Mouse (Mus musculus): ENCODE results near the gene Tuba1b.
"Not testable (repeated sequence)": the region's sequence is repeated elsewhere in the genome, so short reads cannot be mapped to it uniquely, and the experiment has no call there.

The Tuba1b gene

GRCm38 (mm10) chr15:98924682-98925081 is 9.7 kb downstream of the Tuba1b start:
- no peak for DNase-seq (ENCODE audit: low spot score in 2 of 2)

GRCm38 (mm10) chr15:98923031-98923537 is 11.3 kb downstream of the Tuba1b start:
- DNase-seq (ENCODE audit: low spot score in 2 of 2) = no peak

GRCm38 (mm10) chr15:98922581-98922980 is 11.8 kb downstream of the Tuba1b start:
- no peak for DNase-seq (ENCODE audit: low spot score in 2 of 2)

GRCm38 (mm10) chr15:98921510-98921909 is 12.9 kb downstream of the Tuba1b start:
- no peak for DNase-seq (ENCODE audit: low spot score in 2 of 2)

GRCm38 (mm10) chr15:98918499-98918895 is 15.9 kb downstream of the Tuba1b start:
- not testable (repeated sequence) for DNase-seq (ENCODE audit: low spot score in 2 of 2)

- peak; percentile 99 for DNase-seq (ENCODE audit: low spot score in 2 of 2)
Observed at GRCm38 (mm10) chr15:98917538-98918498, 16.5 kb downstream of the Tuba1b start, which contains the start of gene Lmbr1l. TSS of gene Lmbr1l (minus strand) at chr15:98918231.

GRCm38 (mm10) chr15:98917091-98917490 is 17.3 kb downstream of the Tuba1b start:
- DNase-seq (ENCODE audit: low spot score in 2 of 2) = no peak

- DNase-seq (ENCODE audit: low spot score in 2 of 2) = no peak
Observed at GRCm38 (mm10) chr15:98916016-98916415, 18.3 kb downstream of the Tuba1b start.

GRCm38 (mm10) chr15:98914903-98915302 is 19.5 kb downstream of the Tuba1b start:
- no peak for DNase-seq (ENCODE audit: low spot score in 2 of 2)

GRCm38 (mm10) chr15:98904692-98905091 is 29.7 kb downstream of the Tuba1b start:
- DNase-seq (ENCODE audit: low spot score in 2 of 2) = peak in 1 of 2 experiments; percentile 35

GRCm38 (mm10) chr15:98902600-98902999 is 31.8 kb downstream of the Tuba1b start:
- no peak for DNase-seq (ENCODE audit: low spot score in 2 of 2)

GRCm38 (mm10) chr15:98901530-98901929 is 32.8 kb downstream of the Tuba1b start:
- no peak for DNase-seq (ENCODE audit: low spot score in 2 of 2)

GRCm38 (mm10) chr15:98897928-98898800 is 36.2 kb downstream of the Tuba1b start, which contains the start of gene Dhh:
TSS of gene Dhh (minus strand) at chr15:98898540.
- no peak for DNase-seq (ENCODE audit: low spot score in 2 of 2)

GRCm38 (mm10) chr15:98897495-98897894 is 36.9 kb downstream of the Tuba1b start:
- DNase-seq (ENCODE audit: low spot score in 2 of 2) = no peak

GRCm38 (mm10) chr15:98895635-98896589 is 38.5 kb downstream of the Tuba1b start:
- DNase-seq (ENCODE audit: low spot score in 2 of 2) = no peak

GRCm38 (mm10) chr15:98894746-98895634 is 39.4 kb downstream of the Tuba1b start:
- DNase-seq (ENCODE audit: low spot score in 2 of 2) = no peak

GRCm38 (mm10) chr15:98893940-98894745 is 40.2 kb downstream of the Tuba1b start, which contains the start of gene Rhebl1:
TSS of gene Rhebl1 (minus strand) at chr15:98894540.
- DNase-seq (ENCODE audit: low spot score in 2 of 2) = no peak

GRCm38 (mm10) chr15:98893036-98893435 is 41.3 kb downstream of the Tuba1b start:
- DNase-seq (ENCODE audit: low spot score in 2 of 2) = no peak

Measured in natural killer cell, adult 2 months (primary cell).